Mouse (Mus musculus): Measurements from ENCODE around the gene Cacna1b. TPM values are rescaled to one million over a fixed set of nuclear protein-coding genes. Genes with fewer than 3 reads are reported as not detected.

Gene Cacna1b
- polyA plus RNA-seq, 1 experiment from 2014 or later = 1.1 TPM

DNA sequence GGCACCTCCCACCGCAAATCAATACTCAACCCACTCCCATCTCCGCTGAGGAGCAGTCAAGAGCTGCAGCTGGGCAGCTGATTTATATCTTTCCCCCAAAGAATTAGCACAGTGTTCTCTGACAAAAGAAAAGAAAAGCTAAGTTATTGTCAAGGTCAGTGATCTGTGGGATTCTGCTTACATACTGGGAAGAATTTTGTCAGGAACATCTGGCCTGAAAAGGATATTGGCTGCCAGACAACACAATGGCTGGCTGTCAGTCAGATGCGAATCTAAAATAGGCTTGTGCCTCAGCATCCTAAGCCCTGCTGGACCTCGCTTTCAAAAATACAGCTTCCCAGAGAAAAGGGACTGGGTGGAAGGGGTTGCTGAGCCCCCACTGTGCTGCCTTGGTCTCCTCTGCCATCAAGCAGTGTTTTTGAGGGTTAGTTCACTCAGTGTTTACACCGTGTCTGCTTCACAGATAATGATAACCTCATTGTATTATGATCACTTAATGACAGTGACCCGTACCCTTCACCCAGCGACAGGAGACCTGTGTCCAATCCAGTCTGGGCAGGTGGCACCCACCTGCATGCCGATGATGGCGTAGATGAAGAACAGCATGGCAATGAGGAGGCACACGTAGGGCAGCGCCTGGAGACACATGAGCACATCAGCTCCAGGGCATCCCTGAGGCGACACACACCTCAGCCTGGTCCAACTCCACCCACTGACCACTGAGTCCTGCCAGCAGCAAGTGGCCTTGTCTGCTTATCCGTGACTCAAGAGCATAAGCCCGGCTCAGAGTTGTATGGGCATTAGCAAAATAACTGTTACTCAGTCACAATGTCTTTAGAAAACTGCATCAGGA is 124.6 kb downstream of the Cacna1b start:
- Histone ChIP-seq H3K9me3 (replicated peaks) (no peaks in the 10 kb centered on the region), H3K4me3 (replicated peaks) (no peak overlapping the region), H3K4me1 (no peaks in the 10 kb centered on the region), H3K27me3 (no peaks in the 10 kb centered on the region), H3K4me2 (no peak overlapping the region), H3K27ac (no peak overlapping the region), H3K9ac (no peak overlapping the region), H3K36me3 (no peaks in the 10 kb centered on the region)
- no peak for ATAC-seq (replicated peaks; ENCODE audit: low FRiP score)
- 67% methylated on average over 14 of the region's 14 CpGs for WGBS

GRCm38 (mm10) chr2:24633645-24634044 is 129.3 kb downstream of the Cacna1b start:
- Histone ChIP-seq H3K36me3 (no peaks in the 10 kb centered on the region), H3K4me2 (no peak overlapping the region), H3K27me3 (no peaks in the 10 kb centered on the region), H3K4me1 (no peaks in the 10 kb centered on the region), H3K4me3 (replicated peaks) (no peak overlapping the region), H3K27ac (no peak overlapping the region), H3K9me3 (replicated peaks) (no peaks in the 10 kb centered on the region), H3K9ac (no peak overlapping the region)
- 82% methylated on average over 6 of the region's 6 CpGs for WGBS
- ATAC-seq (replicated peaks; ENCODE audit: low FRiP score) = no peak

DNA sequence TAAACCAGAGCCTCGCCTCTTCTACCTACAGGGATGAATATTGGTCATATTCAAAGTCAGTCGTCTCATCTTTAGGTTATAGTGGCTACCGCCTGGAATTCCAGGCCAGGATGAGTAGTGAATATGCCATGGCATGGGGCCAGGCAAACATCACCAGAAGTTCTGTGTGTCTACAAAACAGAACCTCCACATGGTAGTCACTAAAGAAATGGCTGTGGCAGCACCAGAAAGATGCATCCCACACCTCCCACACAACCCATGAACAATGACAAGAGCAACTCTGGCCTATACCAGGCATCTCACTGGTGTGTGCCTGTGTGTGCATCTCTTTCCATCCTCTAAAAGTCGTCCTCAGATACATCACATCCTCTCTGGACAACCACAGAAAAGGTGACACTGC is 145.8 kb downstream of the Cacna1b start:
- Histone ChIP-seq H3K9ac (no peak overlapping the region), H3K4me3 (replicated peaks) (no peak overlapping the region), H3K27me3 (no peaks in the 10 kb centered on the region), H3K9me3 (replicated peaks) (no peaks in the 10 kb centered on the region), H3K27ac (no peak overlapping the region), H3K36me3 (no peaks in the 10 kb centered on the region), H3K4me2 (no peak overlapping the region), H3K4me1 (no peaks in the 10 kb centered on the region)
- no peak for ATAC-seq (replicated peaks; ENCODE audit: low FRiP score)
- 79% methylated on average over 4 of the region's 4 CpGs for WGBS

DNA sequence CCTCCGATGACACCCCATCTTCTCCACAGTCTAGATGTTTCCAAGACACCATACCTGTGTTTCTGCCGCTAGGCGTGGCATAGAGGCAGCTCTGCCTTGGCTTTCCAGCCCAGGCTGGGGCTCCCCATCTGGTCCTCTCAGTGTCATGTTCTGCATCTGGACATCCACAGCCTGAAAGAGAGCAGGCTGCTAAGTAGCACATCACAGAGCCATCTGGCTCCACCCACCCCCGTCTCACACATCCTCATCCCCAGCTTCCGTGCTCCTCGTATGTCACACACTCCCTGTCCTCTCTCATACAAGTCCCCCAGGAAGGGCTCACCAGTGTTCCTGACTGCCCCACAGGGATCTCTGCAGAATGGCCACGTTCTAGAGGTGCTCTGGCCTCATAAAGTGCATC is 153.2 kb downstream of the Cacna1b start:
- no peaks in the 10 kb centered on the region for H3K9me3 ChIP-seq (replicated peaks)
- no peak for ATAC-seq (replicated peaks; ENCODE audit: low FRiP score)
- no peak overlapping the region for H3K4me2 ChIP-seq
- H3K27ac ChIP-seq = no peak overlapping the region
- no peaks in the 10 kb centered on the region for H3K36me3 ChIP-seq
- H3K4me1 ChIP-seq = peaks cover 12% of the 10 kb centered on the region; the same call in 1 of the 2 replicates
- H3K4me3 ChIP-seq (replicated peaks) = no peak overlapping the region
- WGBS = 72% methylated on average over 7 of the region's 7 CpGs
- peaks cover 9% of the 10 kb centered on the region; the same call in 1 of the 2 replicates for H3K27me3 ChIP-seq
- H3K9ac ChIP-seq = no peak overlapping the region

DNA sequence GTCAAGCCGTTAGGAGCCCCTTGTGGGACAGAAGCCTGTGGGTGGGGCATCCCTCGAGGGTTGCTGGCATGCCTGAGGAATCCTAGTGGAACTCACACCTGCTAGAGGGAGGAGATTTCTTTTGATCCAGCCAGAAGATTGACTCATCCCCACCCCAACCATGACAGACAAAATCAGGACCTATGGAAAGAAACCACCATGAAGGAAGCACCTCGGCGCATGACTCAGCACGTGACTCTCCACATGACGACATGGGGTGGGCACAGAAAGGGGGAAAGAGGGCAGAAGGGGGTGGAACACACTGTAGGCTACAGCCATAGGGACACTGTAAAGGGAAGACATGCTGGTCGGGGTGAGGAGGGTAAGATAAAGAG is 154.2 kb downstream of the Cacna1b start:
- H3K4me3 ChIP-seq (replicated peaks) = no peak overlapping the region
- peaks cover 12% of the 10 kb centered on the region; the same call in 1 of the 2 replicates for H3K4me1 ChIP-seq
- H3K9me3 ChIP-seq (replicated peaks) = no peaks in the 10 kb centered on the region
- no peaks in the 10 kb centered on the region for H3K36me3 ChIP-seq
- 32% methylated on average over 7 of the region's 7 CpGs for WGBS
- no peak for ATAC-seq (replicated peaks; ENCODE audit: low FRiP score)
- peaks cover 9% of the 10 kb centered on the region; the same call in 1 of the 2 replicates for H3K27me3 ChIP-seq
- no peak overlapping the region for H3K27ac ChIP-seq
- H3K4me2 ChIP-seq = peak overlapping the region; percentile 43
- no peak overlapping the region for H3K9ac ChIP-seq

DNA sequence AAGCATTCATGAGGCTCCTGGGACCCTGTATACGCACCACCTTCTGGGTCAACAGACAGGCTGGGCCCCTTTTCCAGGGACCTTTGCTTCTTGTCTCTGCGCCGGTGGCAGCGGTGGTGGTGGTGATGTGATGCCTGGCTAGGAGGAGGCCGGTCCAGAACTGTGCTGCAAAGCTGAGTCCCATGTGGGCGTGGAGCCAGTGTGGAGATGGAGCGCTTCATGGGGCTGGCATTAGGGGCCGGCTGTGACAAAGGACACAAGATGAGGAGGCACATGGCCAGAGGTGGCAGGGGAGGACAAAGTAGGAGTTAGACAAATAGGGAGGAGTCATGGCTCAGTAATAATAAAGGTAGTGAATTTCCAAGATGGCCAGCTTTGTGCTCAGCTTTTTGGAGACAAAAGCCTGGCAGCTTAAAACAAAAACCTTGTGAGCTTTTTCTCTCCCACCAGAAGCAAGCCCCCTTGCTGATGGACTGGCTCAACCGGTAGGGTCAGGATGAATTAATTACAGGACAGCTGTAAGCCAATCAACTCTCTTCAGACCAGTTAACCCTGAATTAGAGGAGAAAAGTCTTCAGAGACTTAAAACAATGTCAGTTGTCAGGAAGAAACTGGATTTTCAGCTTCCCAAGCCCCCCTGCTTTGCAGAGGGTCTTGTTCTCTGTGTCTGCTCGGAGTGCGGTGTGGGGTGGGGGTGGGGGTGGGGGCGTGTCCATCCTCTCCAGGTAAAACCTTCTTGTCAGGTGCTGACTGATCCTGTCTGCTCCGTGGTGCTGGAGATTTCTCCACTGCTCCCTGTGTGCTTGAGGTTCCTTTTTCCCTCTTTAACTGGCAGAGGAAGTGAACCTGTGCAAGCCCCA is 154.8 kb downstream of the Cacna1b start:
- Histone ChIP-seq H3K4me2 (peak overlapping the region; percentile 43), H3K4me1 (peaks cover 12% of the 10 kb centered on the region; the same call in 1 of the 2 replicates), H3K27me3 (peaks cover 9% of the 10 kb centered on the region; the same call in 1 of the 2 replicates), H3K9ac (no peak overlapping the region), H3K4me3 (replicated peaks) (peak overlapping the region; percentile 3; the same call in 1 of the 2 replicates), H3K9me3 (replicated peaks) (no peaks in the 10 kb centered on the region), H3K27ac (no peak overlapping the region), H3K36me3 (no peaks in the 10 kb centered on the region)
- peak; percentile 60; the same call in 1 of the 2 replicates for ATAC-seq (replicated peaks; ENCODE audit: low FRiP score)
- 31% methylated on average over 13 of the region's 13 CpGs for WGBS

DNA sequence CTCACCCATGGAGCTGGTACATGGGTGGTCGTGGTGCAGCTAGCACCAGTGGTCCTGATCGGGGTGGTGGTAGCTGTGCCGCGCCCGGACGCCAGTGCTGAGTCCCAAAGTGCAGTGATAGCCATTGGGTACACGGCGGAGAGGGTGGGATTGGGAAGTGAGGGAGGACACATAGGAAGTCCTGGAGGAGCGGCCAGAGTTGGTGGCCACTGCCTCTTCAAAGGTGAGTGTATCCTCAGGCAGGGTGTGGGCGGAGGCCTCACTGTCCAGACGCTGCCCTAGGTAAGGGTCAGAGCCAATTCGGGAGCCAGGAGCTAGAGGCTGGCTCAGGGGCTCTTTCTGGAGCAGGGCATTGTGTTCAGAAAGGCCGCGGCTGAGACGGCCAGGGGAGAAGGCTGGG is 156.4 kb downstream of the Cacna1b start:
- Histone ChIP-seq H3K4me3 (replicated peaks) (no peak overlapping the region), H3K9me3 (replicated peaks) (no peaks in the 10 kb centered on the region), H3K9ac (no peak overlapping the region), H3K27me3 (peaks cover 9% of the 10 kb centered on the region; the same call in 1 of the 2 replicates), H3K36me3 (no peaks in the 10 kb centered on the region), H3K4me2 (no peak overlapping the region), H3K4me1 (peaks cover 12% of the 10 kb centered on the region; the same call in 1 of the 2 replicates), H3K27ac (no peak overlapping the region)
- ATAC-seq (replicated peaks; ENCODE audit: low FRiP score) = no peak
- WGBS = 83% methylated on average over 15 of the region's 15 CpGs

DNA sequence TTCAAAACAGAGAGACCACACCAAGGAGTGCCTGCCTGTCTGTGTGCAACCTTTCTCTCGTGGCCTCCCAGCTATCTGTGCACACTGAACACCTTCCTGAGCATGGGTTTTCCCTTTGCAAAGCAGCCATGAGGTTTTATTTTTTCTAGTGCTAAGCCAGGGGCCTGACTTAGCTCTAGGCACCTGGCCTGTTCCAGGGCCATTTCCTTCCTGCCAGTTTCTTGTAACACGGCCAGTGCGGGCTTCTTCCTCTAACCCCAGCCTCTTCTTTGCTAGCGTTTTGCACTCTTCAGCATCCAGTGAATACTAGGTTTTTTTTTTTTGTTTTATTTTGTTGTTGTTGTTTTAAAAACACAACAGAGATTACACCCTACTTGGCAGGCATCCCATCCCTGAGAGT is 157.9 kb downstream of the Cacna1b start:
- Histone ChIP-seq H3K4me3 (replicated peaks) (no peak overlapping the region), H3K4me1 (peaks cover 12% of the 10 kb centered on the region; the same call in 1 of the 2 replicates), H3K9ac (no peak overlapping the region), H3K27me3 (peaks cover 9% of the 10 kb centered on the region; the same call in 1 of the 2 replicates), H3K4me2 (no peak overlapping the region), H3K36me3 (no peaks in the 10 kb centered on the region), H3K9me3 (replicated peaks) (no peaks in the 10 kb centered on the region), H3K27ac (no peak overlapping the region)
- 75% methylated on average over 4 of the region's 4 CpGs for WGBS
- no peak for ATAC-seq (replicated peaks; ENCODE audit: low FRiP score)

DNA sequence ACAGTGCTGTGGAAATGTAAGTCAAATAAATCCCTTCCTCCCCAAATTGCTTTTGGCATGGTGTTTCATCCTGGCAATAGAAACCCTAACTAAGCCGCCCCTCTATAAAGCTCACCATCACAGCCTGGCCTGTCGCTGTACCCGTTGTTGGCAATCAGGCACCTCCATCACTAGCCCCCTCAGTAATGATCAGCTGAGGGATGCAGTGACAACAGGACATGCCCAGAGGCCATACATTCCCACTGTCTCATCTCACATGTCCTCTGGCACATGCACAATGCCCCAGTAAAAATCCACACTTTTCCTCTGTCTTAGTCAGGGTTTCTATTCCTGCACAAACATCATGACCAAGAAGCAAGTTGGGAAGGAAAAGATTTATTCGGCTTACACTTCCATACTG is 173.5 kb downstream of the Cacna1b start:
- no peaks in the 10 kb centered on the region for H3K36me3 ChIP-seq
- no peak overlapping the region for H3K4me2 ChIP-seq
- no peak overlapping the region for H3K9ac ChIP-seq
- 78% methylated on average over 4 of the region's 4 CpGs for WGBS
- H3K27me3 ChIP-seq = no peaks in the 10 kb centered on the region
- H3K4me1 ChIP-seq = no peaks in the 10 kb centered on the region
- H3K9me3 ChIP-seq (replicated peaks) = 0 out of 2 replicates have a peak, but pooled peaks cover 4% of the 10 kb centered on the region
- no peak overlapping the region for H3K4me3 ChIP-seq (replicated peaks)
- ATAC-seq (replicated peaks; ENCODE audit: low FRiP score) = no peak
- no peak overlapping the region for H3K27ac ChIP-seq

GRCm38 (mm10) chr2:24587999-24588398 is 175.0 kb downstream of the Cacna1b start:
- no peaks in the 10 kb centered on the region for H3K36me3 ChIP-seq
- H3K4me1 ChIP-seq = no peaks in the 10 kb centered on the region
- H3K9me3 ChIP-seq (replicated peaks) = 0 out of 2 replicates have a peak, but pooled peaks cover 4% of the 10 kb centered on the region
- no peak overlapping the region for H3K4me3 ChIP-seq (replicated peaks)
- H3K4me2 ChIP-seq = no peak overlapping the region
- H3K9ac ChIP-seq = no peak overlapping the region
- ATAC-seq (replicated peaks; ENCODE audit: low FRiP score) = no peak
- no peaks in the 10 kb centered on the region for H3K27me3 ChIP-seq
- H3K27ac ChIP-seq = no peak overlapping the region

- Histone ChIP-seq H3K4me3 (replicated peaks) (no peak overlapping the region), H3K9me3 (replicated peaks) (no peaks in the 10 kb centered on the region), H3K4me2 (no peak overlapping the region), H3K4me1 (no peaks in the 10 kb centered on the region), H3K9ac (no peak overlapping the region), H3K27ac (no peak overlapping the region), H3K27me3 (no peaks in the 10 kb centered on the region), H3K36me3 (no peaks in the 10 kb centered on the region)
- no peak for ATAC-seq (replicated peaks; ENCODE audit: low FRiP score)
- 26% methylated on average over 3 of the region's 3 CpGs for WGBS
These were observed 188.3 kb downstream of the Cacna1b start for GRCm38 (mm10) chr2:24574616-24575015.

DNA sequence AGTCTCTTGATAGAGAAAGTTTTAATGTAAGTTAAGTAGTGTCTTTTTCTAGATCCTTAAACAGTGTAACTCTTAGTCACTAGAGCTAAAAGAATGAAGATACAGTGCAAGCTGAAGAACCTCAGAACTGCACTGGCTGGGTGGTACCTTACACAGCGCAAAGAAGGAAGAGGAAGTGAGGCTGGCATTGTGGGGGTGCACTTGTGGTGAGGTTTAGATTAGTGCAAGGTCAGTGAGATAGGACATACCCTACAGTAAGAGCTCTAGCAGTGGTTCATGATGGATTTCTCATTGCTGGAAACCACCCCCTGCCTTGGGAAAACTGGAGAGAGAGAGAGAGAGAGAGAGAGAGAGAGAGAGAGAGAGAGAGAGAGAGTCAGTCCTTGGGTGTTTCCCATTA is 192.0 kb downstream of the Cacna1b start:
- H3K9ac ChIP-seq = no peak overlapping the region
- ATAC-seq (replicated peaks; ENCODE audit: low FRiP score) = no peak
- WGBS = 74% methylated on average over 1 of the region's 1 CpGs

More for the DNA sequence above, 192.0 kb downstream of the Cacna1b start:
- H3K36me3 ChIP-seq = no peaks in the 10 kb centered on the region
- no peaks in the 10 kb centered on the region for H3K9me3 ChIP-seq (replicated peaks)
- H3K4me1 ChIP-seq = peaks cover 2% of the 10 kb centered on the region; the same call in 1 of the 2 replicates
- no peak overlapping the region for H3K4me3 ChIP-seq (replicated peaks)
- H3K27me3 ChIP-seq = no peaks in the 10 kb centered on the region
- H3K4me2 ChIP-seq = no peak overlapping the region
- no peak overlapping the region for H3K27ac ChIP-seq

Data from kidney, embryonic 15.5 days (tissue).